Mouse (Mus musculus) lung, postnatal 25 days (tissue): ENCODE measurements around the gene Lhpp.

Source experiments
- DNase-seq: peaks from one replicate; pipeline ENCODE4 v3.0.0; 2022; ENCODE audit warnings: low spot score

Gene Lhpp

GRCm38 (mm10) chr7:132599071-132599975 lies 11.1 kb upstream of the Lhpp start, which contains the start of gene Nkx1-2:
Nkx1-2 (minus strand) TSS chr7:132599637.
- no peak for DNase-seq

- no peak for DNase-seq
These were observed 10.4 kb upstream of the Lhpp start for GRCm38 (mm10) chr7:132600026-132600425.

- DNase-seq = no peak
These were observed 9.5 kb upstream of the Lhpp start for GRCm38 (mm10) chr7:132600926-132601325.

GRCm38 (mm10) chr7:132604720-132605119 lies 5.7 kb upstream of the Lhpp start:
- DNase-seq = no peak

- no peak for DNase-seq
These were observed 4.7 kb upstream of the Lhpp start for GRCm38 (mm10) chr7:132605689-132606088.

GRCm38 (mm10) chr7:132608316-132609020 lies 2.0 kb upstream of the Lhpp start:
- no peak for DNase-seq

- DNase-seq = no peak
These were observed 1.1 kb downstream of the Lhpp start for GRCm38 (mm10) chr7:132611530-132611929.

- DNase-seq = no peak
These were observed 4.9 kb downstream of the Lhpp start for GRCm38 (mm10) chr7:132615346-132615745.

GRCm38 (mm10) chr7:132616391-132616790 lies 6.0 kb downstream of the Lhpp start:
- no peak for DNase-seq

- no peak for DNase-seq
These were observed 6.7 kb downstream of the Lhpp start for GRCm38 (mm10) chr7:132617021-132617564.

- DNase-seq = no peak
These were observed 9.1 kb downstream of the Lhpp start for GRCm38 (mm10) chr7:132619549-132619948.

- no peak for DNase-seq
These were observed 9.8 kb downstream of the Lhpp start for GRCm38 (mm10) chr7:132619975-132620918.

- DNase-seq = no peak
These were observed 13.7 kb downstream of the Lhpp start for GRCm38 (mm10) chr7:132624161-132624560.

GRCm38 (mm10) chr7:132626174-132626573 lies 15.7 kb downstream of the Lhpp start:
- DNase-seq = no peak

- no peak for DNase-seq
These were observed 17.0 kb downstream of the Lhpp start for GRCm38 (mm10) chr7:132627448-132627847.

GRCm38 (mm10) chr7:132631313-132631712 lies 20.9 kb downstream of the Lhpp start:
- DNase-seq = no peak

- DNase-seq = peak; percentile 65
These were observed 26.9 kb downstream of the Lhpp start for GRCm38 (mm10) chr7:132637292-132637691.

- peak; percentile 76 for DNase-seq
These were observed 28.1 kb downstream of the Lhpp start for GRCm38 (mm10) chr7:132638446-132639087.

GRCm38 (mm10) chr7:132640946-132641345 lies 30.5 kb downstream of the Lhpp start:
- no peak for DNase-seq

- no peak for DNase-seq
These were observed 31.2 kb downstream of the Lhpp start for GRCm38 (mm10) chr7:132641606-132642005.

- no peak for DNase-seq
These were observed 34.3 kb downstream of the Lhpp start for GRCm38 (mm10) chr7:132644605-132645279.
